Mouse (Mus musculus) liver, embryonic 12.5 days (tissue): ENCODE results near the gene Robo1. TPM values are rescaled to one million over a fixed set of nuclear protein-coding genes. Genes with fewer than 3 reads are reported as not detected.
"Not testable (repeated sequence)": the region's sequence is repeated elsewhere in the genome, so short reads cannot be mapped to it uniquely, and the experiment has no call there.

Source experiments
- ATAC-seq: fragments of 200-750 bp; cut with Nextera tagmentation; 2 replicates; pipeline ENCODE4 v1.8.0; 2017; ENCODE audit warnings: moderate number of reproducible peaks, mild to moderate bottlenecking, moderate library complexity
- H3K27ac ChIP-seq: fragments of 300-500 bp; sonication (generic); 2 replicates; pipeline ENCODE4 v1.5.1; 2016; ENCODE audit warnings: mild to moderate bottlenecking
- H3K27me3 ChIP-seq: fragments of 300-500 bp; sonication (generic); replicated peaks from 2 replicates; pipeline ENCODE4 v1.6.1; 2016; ENCODE audit warnings: mild to moderate bottlenecking, moderate library complexity
- H3K36me3 ChIP-seq: fragments of 300-500 bp; sonication (generic); 2 replicates; pipeline ENCODE4 v1.6.1; 2016; ENCODE audit warnings: mild to moderate bottlenecking, moderate library complexity
- H3K4me1 ChIP-seq: fragments of 300-500 bp; sonication (generic); 2 replicates; pipeline ENCODE4 v1.6.1; 2016
- H3K4me2 ChIP-seq: fragments of 300-500 bp; sonication (generic); 2 replicates; pipeline ENCODE4 v1.6.1; 2016; ENCODE audit warnings: mild to moderate bottlenecking, moderate library complexity
- H3K4me3 ChIP-seq: fragments of 300-500 bp; sonication (generic); 2 replicates; pipeline ENCODE4 v1.5.1; 2016; ENCODE audit warnings: mild to moderate bottlenecking, moderate library complexity
- H3K9ac ChIP-seq: fragments of 300-500 bp; sonication (generic); 2 replicates; pipeline ENCODE4 v1.6.1; 2016; ENCODE audit warnings: mild to moderate bottlenecking, moderate library complexity
- H3K9me3 ChIP-seq: fragments of 300-500 bp; sonication (generic); replicated peaks from 2 replicates; pipeline ENCODE4 v1.6.1; 2016; ENCODE audit warnings: mild to moderate bottlenecking, moderate library complexity
- WGBS: fragments of 180-500 bp; shearing (Covaris S2); methylation state at CpG from one replicate; pipeline ENCODE4 v1.1.7; 2016; ENCODE audit not compliant: insufficient replicate concordance; 5-methylcytosine and 5-hydroxymethylcytosine counted together
- polyA plus RNA-seq: library from polyadenylated mRNA; unstranded; fragments of >200 nt; fragmentation: Nextera tagmentation; extraction: Ambion mirVana; gene quantifications from 2 replicates; pipeline ENCODE4 v1.2.1, GENCODE M21; 2016

The Robo1 gene
- polyA plus RNA-seq, 1 experiment from 2014 or later = 10.5 TPM

DNA sequence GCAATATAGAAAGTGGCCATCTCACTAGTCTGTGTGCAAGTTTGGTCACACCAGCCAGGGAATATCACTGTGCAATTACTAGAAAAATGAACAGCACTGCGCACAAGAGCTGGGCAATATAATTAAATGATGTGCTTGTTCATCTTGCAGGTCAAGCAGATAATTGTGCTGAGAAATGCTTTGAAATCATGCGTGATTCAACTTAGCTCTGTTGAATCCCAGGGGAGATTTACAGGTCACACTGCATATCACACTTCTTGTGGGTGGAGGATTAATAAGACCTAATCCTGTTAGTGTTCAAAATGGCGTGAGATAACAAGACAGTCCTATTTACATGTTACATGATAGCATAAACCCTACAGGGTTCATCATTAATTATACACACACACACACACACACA lies 157.6 kb downstream of the Robo1 start:
- WGBS = 61% methylated on average over 3 of the region's 3 CpGs
- Histone ChIP-seq H3K4me2 (no peak overlapping the region), H3K27ac (no peak overlapping the region)

DNA sequence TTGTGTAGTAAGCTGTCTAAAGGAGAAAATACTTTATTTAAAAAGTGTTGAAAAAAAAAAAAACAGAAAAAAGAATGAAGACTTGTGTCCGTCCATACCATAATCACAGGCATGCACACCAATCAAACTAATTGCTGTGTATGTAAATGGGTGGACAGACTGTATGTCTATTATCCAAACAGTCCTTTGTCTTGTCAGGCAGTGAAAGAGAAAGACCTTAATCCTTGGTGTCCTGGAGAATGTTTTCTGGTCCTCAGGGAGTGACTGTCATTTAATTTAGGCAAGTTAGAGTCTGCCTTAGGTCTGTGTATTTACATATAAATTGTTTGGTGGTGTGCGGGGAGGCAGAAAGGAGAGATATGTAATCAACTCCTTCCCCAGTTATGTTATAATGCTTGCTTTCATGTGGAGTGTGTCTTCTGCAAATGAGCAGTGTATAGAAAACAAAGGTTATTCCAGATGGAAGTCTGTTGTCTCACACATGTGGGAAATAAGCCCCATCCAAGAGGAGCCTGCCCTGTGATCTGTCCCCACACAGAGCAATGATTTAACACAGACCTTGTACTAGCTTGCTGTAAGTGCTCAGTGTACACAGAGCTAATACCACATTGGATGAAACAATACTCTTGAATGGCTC lies 162.0 kb downstream of the Robo1 start:
- Histone ChIP-seq H3K27ac (no peak overlapping the region), H3K4me2 (no peak overlapping the region), H3K9ac (no peak overlapping the region), H3K27me3 (no peaks in the 10 kb centered on the region), H3K9me3 (no peaks in the 10 kb centered on the region), H3K4me3 (no peak overlapping the region), H3K36me3 (no peaks in the 10 kb centered on the region), H3K4me1 (no peaks in the 10 kb centered on the region)
- ATAC-seq = no peak
- 56% methylated on average over 2 of the region's 2 CpGs for WGBS

More for the DNA sequence above, 157.6 kb downstream of the Robo1 start:
- no peak for ATAC-seq
- Histone ChIP-seq H3K4me3 (no peak overlapping the region), H3K9me3 (no peaks in the 10 kb centered on the region), H3K27me3 (no peaks in the 10 kb centered on the region), H3K4me1 (no peaks in the 10 kb centered on the region), H3K36me3 (no peaks in the 10 kb centered on the region), H3K9ac (no peak overlapping the region)

DNA sequence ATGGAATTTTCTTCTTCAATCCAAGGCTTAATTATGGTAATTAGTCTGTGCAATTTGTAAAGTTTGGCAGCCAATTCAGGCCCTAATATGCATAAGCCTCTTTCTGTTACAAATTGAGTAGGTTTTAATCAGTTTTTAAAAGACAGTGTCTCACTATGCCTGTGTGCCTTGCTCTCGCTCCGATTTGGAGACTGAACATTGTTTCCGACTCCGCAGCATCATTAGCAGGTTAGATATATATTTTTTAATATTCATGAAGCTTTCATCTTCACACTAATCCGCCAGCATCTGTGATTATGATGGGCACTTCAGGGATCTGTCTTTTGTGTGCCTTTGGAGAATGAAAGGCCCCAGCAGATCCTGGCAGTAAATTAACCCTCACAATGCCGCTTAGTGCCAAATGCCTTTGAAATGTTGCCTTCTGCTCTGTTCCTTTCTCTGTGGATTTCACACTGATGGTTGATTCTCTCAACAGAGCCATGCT lies 202.7 kb downstream of the Robo1 start:
- no peaks in the 10 kb centered on the region for H3K9me3 ChIP-seq
- no peaks in the 10 kb centered on the region for H3K4me1 ChIP-seq
- 58% methylated on average over 6 of the region's 6 CpGs for WGBS
- ATAC-seq = no peak
- H3K36me3 ChIP-seq = no peaks in the 10 kb centered on the region
- H3K27me3 ChIP-seq = no peaks in the 10 kb centered on the region
- no peak overlapping the region for H3K4me3 ChIP-seq
- H3K27ac ChIP-seq = no peak overlapping the region
- H3K4me2 ChIP-seq = no peak overlapping the region
- H3K9ac ChIP-seq = no peak overlapping the region

DNA sequence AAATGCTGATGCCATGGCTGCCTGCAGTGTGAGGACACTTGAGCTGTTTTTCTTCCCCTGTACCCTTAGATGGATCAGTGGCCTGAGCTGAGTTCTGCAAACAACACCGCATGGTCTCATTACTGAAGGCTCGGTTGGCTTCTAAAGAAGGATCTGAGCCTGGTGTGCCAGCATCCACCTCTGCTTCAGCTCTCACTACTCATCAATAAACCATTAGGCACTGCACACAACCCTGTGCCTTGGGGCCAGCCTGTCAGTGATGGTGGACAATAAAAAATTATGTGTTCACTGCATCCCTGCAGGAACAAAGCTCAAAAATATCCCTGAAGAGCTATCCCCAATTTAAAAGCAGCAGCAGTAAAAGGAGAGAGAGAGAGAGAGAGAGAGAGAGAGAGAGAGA lies 223.2 kb downstream of the Robo1 start:
- 67% methylated on average over 2 of the region's 2 CpGs for WGBS

DNA sequence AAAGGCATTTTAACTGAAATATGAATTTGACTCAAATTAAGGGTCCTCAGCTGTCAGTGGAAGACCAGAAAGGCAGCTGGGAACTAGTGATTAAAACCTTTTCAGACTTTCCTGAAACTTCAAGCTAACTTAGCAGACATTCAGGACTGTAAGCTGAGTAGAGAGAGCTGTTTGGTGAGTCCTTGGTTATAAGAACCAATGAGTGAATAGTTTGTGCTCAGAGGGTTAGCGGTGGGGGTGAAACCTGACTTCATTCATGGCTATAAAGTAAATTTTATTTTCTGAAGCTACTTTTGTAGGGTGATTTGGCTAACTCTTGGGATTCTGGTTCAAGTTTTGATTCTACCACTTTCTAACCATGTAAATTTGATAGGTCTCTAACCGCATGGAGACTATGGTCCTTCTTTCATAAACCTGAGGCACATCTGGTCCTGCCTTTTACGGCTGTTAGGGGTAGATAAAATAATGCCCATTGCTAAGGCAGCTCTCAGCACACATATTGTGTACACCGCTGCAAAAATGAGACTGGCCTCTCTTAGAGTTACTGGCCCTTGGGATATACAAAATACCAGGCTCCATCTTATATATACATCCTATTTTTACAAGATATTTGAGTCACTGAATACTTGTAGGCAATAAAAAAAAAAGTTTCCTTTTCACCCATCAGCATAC lies 225.9 kb downstream of the Robo1 start:
- H3K27me3 ChIP-seq = no peaks in the 10 kb centered on the region
- H3K4me1 ChIP-seq = no peaks in the 10 kb centered on the region
- H3K36me3 ChIP-seq = no peaks in the 10 kb centered on the region
- no peak for ATAC-seq
- no peak overlapping the region for H3K4me3 ChIP-seq
- no peak overlapping the region for H3K27ac ChIP-seq
- H3K9me3 ChIP-seq = no peaks in the 10 kb centered on the region
- 80% methylated on average over 4 of the region's 4 CpGs for WGBS
- H3K9ac ChIP-seq = no peak overlapping the region
- H3K4me2 ChIP-seq = no peak overlapping the region

More for the DNA sequence above, 223.2 kb downstream of the Robo1 start:
- no peak for ATAC-seq
- Histone ChIP-seq H3K36me3 (no peaks in the 10 kb centered on the region), H3K9me3 (no peaks in the 10 kb centered on the region), H3K4me3 (no peak overlapping the region), H3K9ac (no peak overlapping the region), H3K27me3 (no peaks in the 10 kb centered on the region), H3K4me1 (no peaks in the 10 kb centered on the region), H3K27ac (no peak overlapping the region), H3K4me2 (no peak overlapping the region)

DNA sequence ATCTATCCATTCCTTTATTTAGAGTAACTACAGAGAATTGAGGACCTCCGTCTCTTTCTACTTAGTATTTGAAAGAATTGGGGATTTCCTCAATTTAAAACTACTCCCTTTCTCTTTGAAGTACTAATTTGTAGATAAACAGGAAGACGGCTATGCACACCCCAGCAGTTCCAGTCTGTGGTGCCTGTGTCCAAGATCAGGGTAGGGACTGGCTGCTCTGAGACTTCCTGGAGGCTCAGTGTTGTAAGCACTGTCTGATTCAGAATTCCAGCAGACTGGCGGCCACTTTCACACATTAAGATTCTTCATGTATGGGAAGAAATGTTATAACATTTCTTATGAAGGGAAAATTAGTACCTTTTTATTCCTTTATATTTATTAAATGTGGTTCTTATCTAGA lies 230.1 kb downstream of the Robo1 start:
- Histone ChIP-seq H3K27me3 (no peaks in the 10 kb centered on the region), H3K4me2 (no peak overlapping the region), H3K27ac (no peak overlapping the region), H3K9ac (no peak overlapping the region), H3K4me1 (no peaks in the 10 kb centered on the region), H3K36me3 (no peaks in the 10 kb centered on the region), H3K9me3 (no peaks in the 10 kb centered on the region), H3K4me3 (no peak overlapping the region)
- no peak for ATAC-seq
- 45% methylated on average over 3 of the region's 3 CpGs for WGBS

DNA sequence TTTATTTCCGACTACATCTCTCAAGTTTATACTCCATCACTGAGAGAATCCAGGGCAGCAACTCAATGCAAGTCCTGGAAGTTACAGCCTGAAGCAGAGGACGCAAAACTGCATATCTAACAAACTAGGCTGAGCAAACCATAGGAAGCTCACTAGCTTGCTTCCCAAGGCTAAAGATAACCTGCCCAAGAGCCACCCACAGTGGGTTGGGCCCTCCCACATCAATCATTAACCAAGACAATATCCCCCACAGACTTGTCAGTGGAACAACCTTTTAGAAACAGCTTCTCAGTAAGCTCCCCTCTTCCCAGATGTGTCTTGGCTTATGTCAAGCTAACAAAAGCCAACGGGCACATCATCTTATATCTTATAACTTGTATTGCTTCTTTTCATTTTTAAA lies 235.8 kb downstream of the Robo1 start:
- Histone ChIP-seq H3K4me2 (no peak overlapping the region), H3K9me3 (no peaks in the 10 kb centered on the region), H3K9ac (no peak overlapping the region), H3K27ac (no peak overlapping the region), H3K4me3 (no peak overlapping the region), H3K36me3 (no peaks in the 10 kb centered on the region), H3K27me3 (no peaks in the 10 kb centered on the region), H3K4me1 (no peaks in the 10 kb centered on the region)
- no peak for ATAC-seq
- 53% methylated on average over 3 of the region's 3 CpGs for WGBS

DNA sequence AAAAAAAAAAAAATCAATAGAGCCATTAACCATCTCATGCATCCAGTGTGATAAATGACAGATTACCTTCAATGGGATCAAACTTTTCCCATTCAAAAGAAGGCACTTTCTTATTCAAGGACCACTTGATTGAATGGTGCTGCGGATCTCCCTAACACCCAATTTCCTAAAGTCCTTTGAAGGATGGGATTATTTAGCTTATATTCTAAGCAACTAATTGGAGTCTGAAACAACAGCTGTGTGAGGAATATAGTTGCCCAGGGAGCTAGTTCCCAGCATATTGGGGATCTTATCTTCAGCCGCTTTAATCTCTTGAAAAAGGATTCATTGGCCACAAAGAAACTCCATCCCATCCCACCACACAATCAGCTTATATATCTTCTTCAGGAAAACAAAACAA lies 236.8 kb downstream of the Robo1 start:
- no peaks in the 10 kb centered on the region for H3K36me3 ChIP-seq
- H3K9ac ChIP-seq = no peak overlapping the region
- H3K4me3 ChIP-seq = no peak overlapping the region
- H3K9me3 ChIP-seq = no peaks in the 10 kb centered on the region
- H3K4me1 ChIP-seq = no peaks in the 10 kb centered on the region
- no peak overlapping the region for H3K4me2 ChIP-seq
- WGBS = 60% methylated on average over 2 of the region's 2 CpGs
- no peak for ATAC-seq
- no peak overlapping the region for H3K27ac ChIP-seq
- no peaks in the 10 kb centered on the region for H3K27me3 ChIP-seq

DNA sequence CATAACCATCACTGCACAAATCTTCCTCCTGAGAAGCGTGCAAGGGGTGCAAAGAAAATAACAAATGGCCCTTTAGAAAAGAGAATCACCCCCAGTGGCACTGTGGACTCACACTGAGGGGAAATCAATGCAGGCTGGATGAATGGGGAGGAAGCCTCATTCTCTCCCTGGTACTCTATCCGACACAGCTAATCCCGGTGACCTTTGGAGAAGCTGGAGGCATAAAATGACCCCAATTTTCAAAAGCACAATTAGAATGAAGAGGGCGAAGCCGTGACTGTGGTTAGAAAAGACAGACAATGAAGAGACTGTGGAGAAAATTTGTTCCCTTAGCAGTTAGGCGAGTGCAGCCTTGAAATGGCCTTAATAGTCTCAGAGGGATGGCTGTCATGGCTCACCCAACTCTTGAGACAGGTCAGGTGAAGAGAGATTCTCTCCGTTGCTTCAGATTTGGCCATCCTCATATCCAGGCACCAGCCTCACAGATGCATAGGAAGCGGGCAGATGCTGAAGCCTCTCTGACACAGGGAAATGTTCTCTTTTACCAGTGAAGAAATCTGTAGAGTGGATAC lies 243.7 kb downstream of the Robo1 start:
- H3K9ac ChIP-seq = no peak overlapping the region
- no peak overlapping the region for H3K4me2 ChIP-seq
- H3K27me3 ChIP-seq = no peaks in the 10 kb centered on the region
- no peak overlapping the region for H3K4me3 ChIP-seq
- H3K36me3 ChIP-seq = no peaks in the 10 kb centered on the region
- no peak for ATAC-seq
- H3K9me3 ChIP-seq = no peaks in the 10 kb centered on the region
- 59% methylated on average over 8 of the region's 8 CpGs for WGBS
- H3K27ac ChIP-seq = no peak overlapping the region
- no peaks in the 10 kb centered on the region for H3K4me1 ChIP-seq

DNA sequence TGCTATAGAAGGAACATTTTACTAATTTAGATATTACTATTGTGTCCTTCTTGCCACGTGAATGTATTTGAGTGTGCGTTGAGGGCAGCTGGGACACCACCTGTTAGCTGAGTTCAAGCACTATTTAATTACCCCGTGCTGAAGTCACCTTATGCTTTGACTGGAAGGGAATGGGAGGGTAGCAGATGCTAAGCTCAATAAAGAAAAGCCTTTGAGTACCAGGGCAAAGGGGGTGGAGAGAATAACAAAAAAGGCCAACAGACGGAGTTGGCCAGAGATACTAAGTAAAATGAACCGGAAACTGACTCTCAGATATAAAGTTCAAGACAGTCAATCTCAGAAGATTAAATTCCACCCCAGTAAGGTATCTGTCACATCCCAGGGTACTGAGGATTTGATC lies 245.6 kb downstream of the Robo1 start:
- Histone ChIP-seq H3K27ac (no peak overlapping the region), H3K9ac (no peak overlapping the region), H3K9me3 (no peaks in the 10 kb centered on the region), H3K4me1 (no peaks in the 10 kb centered on the region), H3K4me2 (no peak overlapping the region), H3K36me3 (no peaks in the 10 kb centered on the region), H3K4me3 (no peak overlapping the region), H3K27me3 (no peaks in the 10 kb centered on the region)
- WGBS = 63% methylated on average over 5 of the region's 5 CpGs
- no peak for ATAC-seq

DNA sequence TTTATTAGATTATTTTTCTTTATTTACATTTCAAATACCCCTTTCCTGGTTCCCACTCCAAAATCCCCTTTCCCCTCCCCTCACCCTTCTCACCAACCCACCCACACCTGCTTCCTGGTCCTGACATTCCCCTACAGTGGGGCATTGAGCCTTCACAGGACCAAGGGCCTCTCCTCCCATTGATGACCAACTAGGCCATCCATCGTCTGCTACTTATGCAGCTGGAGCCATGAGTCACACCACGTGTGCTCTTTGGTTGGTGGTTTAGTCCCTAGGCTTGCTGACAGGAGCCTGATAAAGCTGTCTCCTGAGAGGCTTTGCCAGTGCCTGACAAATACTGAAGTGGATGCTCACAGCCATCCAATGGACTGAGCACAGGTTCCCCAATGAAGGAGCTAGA lies 254.0 kb downstream of the Robo1 start:
- 40% methylated on average over 2 of the region's 2 CpGs for WGBS
- H3K9me3 ChIP-seq, H3K36me3 ChIP-seq, H3K4me1 ChIP-seq, H3K9ac ChIP-seq, H3K27me3 ChIP-seq, H3K4me2 ChIP-seq, H3K4me3 ChIP-seq, H3K27ac ChIP-seq, ATAC-seq: not testable (repeated sequence)

DNA sequence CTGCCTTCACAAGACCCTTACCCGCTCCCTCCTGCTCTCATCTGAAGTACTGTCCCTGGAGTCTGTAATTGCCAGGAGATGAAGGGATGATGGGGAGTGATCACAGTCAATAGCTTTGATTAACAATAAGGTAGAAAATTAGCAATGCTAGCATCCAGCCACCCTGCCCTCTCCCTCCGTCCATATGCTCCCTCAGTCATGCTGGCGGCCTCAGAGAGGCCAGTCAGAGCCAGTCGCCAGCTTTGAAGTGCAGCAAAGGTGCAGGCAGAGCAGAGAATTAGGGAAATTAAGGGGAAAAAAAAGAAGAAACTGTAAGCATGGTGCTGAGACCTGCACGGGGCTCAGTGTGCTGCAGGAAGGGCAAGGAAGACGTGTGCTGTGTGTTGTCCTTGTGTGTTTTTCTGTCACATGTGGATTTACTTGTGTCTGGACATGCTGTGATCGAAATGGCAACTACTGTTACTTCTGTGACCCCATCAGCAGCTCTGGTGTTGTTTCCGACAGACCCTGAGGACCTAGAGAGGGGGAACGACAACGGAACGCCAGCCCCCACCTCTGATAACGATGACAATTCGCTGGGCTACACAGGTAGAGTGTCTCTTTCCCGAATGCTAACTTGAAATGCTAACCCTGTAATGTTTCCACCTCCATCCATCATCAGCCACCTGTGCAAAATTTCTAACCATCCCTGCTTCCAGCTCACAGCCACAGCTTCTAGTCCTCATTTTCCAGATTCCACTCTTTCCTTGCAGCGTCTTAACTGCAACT lies 255.3 kb downstream of the Robo1 start:
- no peaks in the 10 kb centered on the region for H3K9me3 ChIP-seq
- no peaks in the 10 kb centered on the region for H3K4me1 ChIP-seq
- H3K4me3 ChIP-seq = no peak overlapping the region
- H3K27ac ChIP-seq = no peak overlapping the region
- H3K36me3 ChIP-seq = no peaks in the 10 kb centered on the region
- H3K4me2 ChIP-seq = no peak overlapping the region
- no peak overlapping the region for H3K9ac ChIP-seq
- 23% methylated on average over 15 of the region's 15 CpGs for WGBS
- no peaks in the 10 kb centered on the region; the same call in 1 of the 2 replicates for H3K27me3 ChIP-seq
- no peak for ATAC-seq
